Mouse (Mus musculus): ENCODE results near the gene Chchd6.

Gene Chchd6

DNA sequence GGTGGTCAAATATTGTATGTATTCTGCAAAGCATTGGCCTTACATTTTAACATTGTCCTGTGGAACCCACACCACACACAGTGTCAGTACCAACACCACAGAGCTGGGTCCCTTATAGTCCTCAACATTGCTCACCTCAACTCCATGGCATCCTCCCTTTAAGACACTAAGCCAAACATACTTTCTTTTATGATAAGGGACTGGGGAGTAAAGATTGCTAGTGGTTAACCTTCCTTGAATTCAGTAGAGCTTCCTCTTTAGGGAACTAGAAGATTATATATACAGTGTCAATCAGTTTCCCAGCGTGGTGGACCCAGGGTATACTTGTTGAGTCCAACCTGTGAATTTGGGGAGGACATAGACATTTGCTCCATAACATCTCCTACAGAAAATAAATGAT, 105.9 kb downstream of the Chchd6 start:
- Histone ChIP-seq H3K4me3 (replicated peaks; ENCODE audit: low read length) (no peak overlapping the region), H3K27me3 (ENCODE audit: insufficient read depth, low read length) (no peaks in the 10 kb centered on the region), H3K4me1 (replicated peaks; ENCODE audit: low read depth, low read length) (no peaks in the 10 kb centered on the region), H3K9me3 (ENCODE audit: low read length) (no peaks in the 10 kb centered on the region), H3K36me3 (ENCODE audit: insufficient read depth, low read length) (no peaks in the 10 kb centered on the region)
- TF ChIP-seq NANOG (IDR thresholded peaks at IDR 0.05; ENCODE audit: borderline replicate concordance, low read length) (no peak), POU5F1 (IDR thresholded peaks at IDR 0.05; ENCODE audit: borderline replicate concordance, low read length) (no peak), CTCF (conservative IDR thresholded peaks at IDR 0.05; ENCODE audit: low read length) (no peak)

DNA sequence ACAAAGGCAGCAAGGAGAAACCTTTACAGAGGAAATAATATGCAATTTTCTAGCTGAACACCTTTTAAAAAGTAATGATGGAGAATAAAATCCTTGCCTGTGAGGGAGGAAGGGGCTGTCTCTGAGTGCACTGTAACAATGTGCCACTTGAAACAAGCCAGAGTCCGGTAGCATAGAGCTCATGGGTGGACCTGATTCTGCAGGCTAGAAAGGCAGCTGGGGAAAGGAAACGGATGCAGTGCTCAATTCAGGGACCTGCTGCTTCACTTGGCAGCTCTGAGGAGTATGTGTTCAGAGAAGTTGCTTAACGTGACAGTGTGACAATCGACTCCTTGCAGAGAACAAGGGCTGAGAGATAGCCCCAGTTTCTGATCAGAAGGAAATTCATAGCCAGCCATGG, 109.4 kb downstream of the Chchd6 start:
- TF ChIP-seq CTCF (conservative IDR thresholded peaks at IDR 0.05; ENCODE audit: low read length) (no peak), NANOG (IDR thresholded peaks at IDR 0.05; ENCODE audit: borderline replicate concordance, low read length) (no peak), POU5F1 (IDR thresholded peaks at IDR 0.05; ENCODE audit: borderline replicate concordance, low read length) (no peak)
- Histone ChIP-seq H3K27me3 (ENCODE audit: insufficient read depth, low read length) (no peaks in the 10 kb centered on the region), H3K9me3 (ENCODE audit: low read length) (no peaks in the 10 kb centered on the region), H3K4me1 (replicated peaks; ENCODE audit: low read depth, low read length) (no peaks in the 10 kb centered on the region), H3K4me3 (replicated peaks; ENCODE audit: low read length) (no peak overlapping the region), H3K36me3 (ENCODE audit: insufficient read depth, low read length) (no peaks in the 10 kb centered on the region)

DNA sequence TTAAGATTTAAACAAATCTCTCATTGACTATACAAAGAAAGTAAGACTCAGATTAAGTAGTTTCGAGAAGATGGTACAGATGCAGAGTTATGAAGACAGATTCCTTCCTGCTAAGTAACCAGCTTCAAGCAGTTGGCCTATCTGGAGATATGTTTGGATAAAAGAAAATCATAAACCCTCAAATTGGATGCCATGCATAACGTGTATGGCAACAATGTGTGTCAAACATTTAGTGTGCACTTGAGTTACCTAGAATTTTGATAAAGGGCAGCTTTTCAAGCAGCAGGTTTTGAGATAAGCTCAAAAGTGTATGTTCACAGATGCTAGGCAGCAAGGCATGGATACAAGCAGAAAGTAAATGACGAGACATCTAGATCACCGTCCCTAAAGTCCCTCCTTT, 114.3 kb downstream of the Chchd6 start:
- Histone ChIP-seq H3K4me3 (replicated peaks; ENCODE audit: low read length) (no peak overlapping the region), H3K9me3 (ENCODE audit: low read length) (no peaks in the 10 kb centered on the region), H3K27me3 (ENCODE audit: insufficient read depth, low read length) (no peaks in the 10 kb centered on the region), H3K36me3 (ENCODE audit: insufficient read depth, low read length) (no peaks in the 10 kb centered on the region), H3K4me1 (replicated peaks; ENCODE audit: low read depth, low read length) (no peaks in the 10 kb centered on the region)
- TF ChIP-seq POU5F1 (IDR thresholded peaks at IDR 0.05; ENCODE audit: borderline replicate concordance, low read length) (no peak), NANOG (IDR thresholded peaks at IDR 0.05; ENCODE audit: borderline replicate concordance, low read length) (no peak), CTCF (conservative IDR thresholded peaks at IDR 0.05; ENCODE audit: low read length) (no peak)

DNA sequence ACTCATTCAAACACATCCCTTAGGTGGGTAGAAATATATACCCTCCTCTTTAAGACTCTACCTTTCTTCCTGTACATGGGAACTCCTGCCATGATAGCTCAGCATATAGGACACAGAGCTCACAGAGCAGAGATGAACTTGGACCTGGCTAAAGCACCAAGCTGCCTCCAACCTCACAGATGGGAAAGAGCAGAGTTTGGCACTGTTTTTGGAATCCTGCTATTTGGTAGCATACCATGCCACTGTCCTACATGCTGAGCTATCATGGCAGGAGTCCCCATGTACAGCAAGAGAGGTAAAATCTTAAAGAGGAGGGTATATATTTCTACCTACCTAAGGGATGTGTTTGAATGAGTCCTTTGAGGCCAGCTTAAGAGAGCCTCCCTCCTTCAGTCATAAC, 127.5 kb downstream of the Chchd6 start:
- H3K4me3 ChIP-seq (replicated peaks; ENCODE audit: low read length): no peak overlapping the region
- TF ChIP-seq POU5F1 (IDR thresholded peaks at IDR 0.05; ENCODE audit: borderline replicate concordance, low read length) (no peak), NANOG (IDR thresholded peaks at IDR 0.05; ENCODE audit: borderline replicate concordance, low read length) (no peak), CTCF (conservative IDR thresholded peaks at IDR 0.05; ENCODE audit: low read length) (no peak)
- no peaks in the 10 kb centered on the region for H3K36me3 ChIP-seq (ENCODE audit: insufficient read depth, low read length)
- no peaks in the 10 kb centered on the region for H3K9me3 ChIP-seq (ENCODE audit: low read length)
- H3K4me1 ChIP-seq (replicated peaks; ENCODE audit: low read depth, low read length): no peaks in the 10 kb centered on the region
- H3K27me3 ChIP-seq (ENCODE audit: insufficient read depth, low read length): no peaks in the 10 kb centered on the region

DNA sequence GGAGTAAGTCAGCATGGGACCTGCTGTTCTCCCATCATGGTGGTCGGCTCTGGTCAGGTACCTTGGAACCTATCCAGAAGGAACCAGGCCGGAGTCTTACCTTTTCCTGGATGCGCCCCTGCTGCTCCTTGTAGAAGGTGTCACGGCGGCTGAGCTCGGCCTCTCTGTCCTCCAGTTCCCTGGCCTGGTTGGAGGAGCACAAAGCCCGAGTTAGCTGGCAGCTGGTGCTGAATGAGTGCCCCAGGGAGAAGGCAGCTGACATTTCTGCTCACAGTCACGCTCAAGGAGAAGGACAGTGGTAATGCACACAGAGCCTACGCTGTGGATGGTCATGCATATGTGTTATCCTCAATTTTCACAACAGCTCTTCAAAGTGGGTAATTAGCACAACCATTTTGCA, 128.2 kb downstream of the Chchd6 start:
- H3K36me3 ChIP-seq (ENCODE audit: insufficient read depth, low read length): no peaks in the 10 kb centered on the region
- H3K27me3 ChIP-seq (ENCODE audit: insufficient read depth, low read length): no peaks in the 10 kb centered on the region
- no peaks in the 10 kb centered on the region for H3K4me1 ChIP-seq (replicated peaks; ENCODE audit: low read depth, low read length)
- H3K4me3 ChIP-seq (replicated peaks; ENCODE audit: low read length): no peak overlapping the region
- H3K9me3 ChIP-seq (ENCODE audit: low read length): no peaks in the 10 kb centered on the region
- TF ChIP-seq NANOG (IDR thresholded peaks at IDR 0.05; ENCODE audit: borderline replicate concordance, low read length) (no peak), CTCF (conservative IDR thresholded peaks at IDR 0.05; ENCODE audit: low read length) (no peak), POU5F1 (IDR thresholded peaks at IDR 0.05; ENCODE audit: borderline replicate concordance, low read length) (no peak)

DNA sequence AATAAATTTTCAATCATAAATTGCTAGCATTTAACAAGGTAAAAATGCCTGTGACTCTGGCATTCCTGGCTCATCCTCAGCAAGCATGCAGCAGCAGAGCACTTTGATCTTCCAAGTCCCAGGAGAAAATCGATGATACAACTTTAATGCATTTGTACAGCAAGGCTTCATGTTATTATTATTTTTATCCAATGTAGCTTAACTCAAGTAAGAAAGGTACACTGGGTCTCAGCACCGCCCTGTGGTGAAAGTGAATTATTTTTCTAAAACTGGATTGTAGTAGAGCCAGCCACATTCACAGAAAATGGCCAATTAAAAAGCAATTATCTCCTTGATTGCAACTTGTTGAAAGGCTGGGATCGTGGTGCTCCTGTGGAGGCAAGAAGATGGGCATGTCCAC, 128.6 kb downstream of the Chchd6 start:
- Histone ChIP-seq H3K27me3 (ENCODE audit: insufficient read depth, low read length) (no peaks in the 10 kb centered on the region), H3K9me3 (ENCODE audit: low read length) (no peaks in the 10 kb centered on the region), H3K4me3 (replicated peaks; ENCODE audit: low read length) (no peak overlapping the region), H3K4me1 (replicated peaks; ENCODE audit: low read depth, low read length) (no peaks in the 10 kb centered on the region), H3K36me3 (ENCODE audit: insufficient read depth, low read length) (no peaks in the 10 kb centered on the region)
- no peak for TF ChIP-seq CTCF (conservative IDR thresholded peaks at IDR 0.05; ENCODE audit: low read length)
- TF ChIP-seq POU5F1 (IDR thresholded peaks at IDR 0.05; ENCODE audit: borderline replicate concordance, low read length): no peak
- TF ChIP-seq NANOG (IDR thresholded peaks at IDR 0.05; ENCODE audit: borderline replicate concordance, low read length): no peak

DNA sequence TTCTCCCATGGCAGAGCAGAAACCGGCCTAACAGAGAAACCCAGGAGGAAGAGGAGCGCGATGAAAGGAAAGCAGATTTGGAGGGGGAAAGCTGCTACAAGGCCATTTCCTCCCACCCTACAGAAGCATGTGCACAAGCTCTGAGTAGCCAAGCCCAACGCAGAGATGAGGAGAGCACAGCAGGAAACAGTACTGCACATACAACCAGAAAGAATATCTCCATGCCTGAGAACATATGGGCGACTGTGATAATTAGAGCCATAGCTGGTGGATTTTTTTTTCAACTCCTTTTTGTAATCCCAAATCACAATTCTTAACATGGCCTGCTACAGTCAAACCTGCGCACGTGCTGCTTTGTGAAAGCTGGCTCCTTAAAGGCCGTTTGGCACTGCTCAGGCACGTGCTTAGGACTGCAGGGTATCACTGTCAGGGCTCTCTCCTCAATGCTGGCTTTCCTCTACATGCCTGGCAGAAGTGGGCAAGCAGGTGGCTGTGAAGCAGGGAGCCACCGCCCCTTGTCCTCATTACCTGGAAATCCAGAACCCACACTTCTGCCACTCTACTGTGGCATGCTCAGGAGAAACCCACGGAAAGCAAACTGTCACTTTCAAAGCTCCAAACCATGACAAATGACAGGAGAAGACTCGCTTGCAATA, 129.3 kb downstream of the Chchd6 start:
- Histone ChIP-seq H3K9me3 (ENCODE audit: low read length) (no peaks in the 10 kb centered on the region), H3K4me3 (replicated peaks; ENCODE audit: low read length) (no peak overlapping the region), H3K27me3 (ENCODE audit: insufficient read depth, low read length) (no peaks in the 10 kb centered on the region), H3K4me1 (replicated peaks; ENCODE audit: low read depth, low read length) (no peaks in the 10 kb centered on the region), H3K36me3 (ENCODE audit: insufficient read depth, low read length) (no peaks in the 10 kb centered on the region)
- TF ChIP-seq CTCF (conservative IDR thresholded peaks at IDR 0.05; ENCODE audit: low read length): no peak

DNA sequence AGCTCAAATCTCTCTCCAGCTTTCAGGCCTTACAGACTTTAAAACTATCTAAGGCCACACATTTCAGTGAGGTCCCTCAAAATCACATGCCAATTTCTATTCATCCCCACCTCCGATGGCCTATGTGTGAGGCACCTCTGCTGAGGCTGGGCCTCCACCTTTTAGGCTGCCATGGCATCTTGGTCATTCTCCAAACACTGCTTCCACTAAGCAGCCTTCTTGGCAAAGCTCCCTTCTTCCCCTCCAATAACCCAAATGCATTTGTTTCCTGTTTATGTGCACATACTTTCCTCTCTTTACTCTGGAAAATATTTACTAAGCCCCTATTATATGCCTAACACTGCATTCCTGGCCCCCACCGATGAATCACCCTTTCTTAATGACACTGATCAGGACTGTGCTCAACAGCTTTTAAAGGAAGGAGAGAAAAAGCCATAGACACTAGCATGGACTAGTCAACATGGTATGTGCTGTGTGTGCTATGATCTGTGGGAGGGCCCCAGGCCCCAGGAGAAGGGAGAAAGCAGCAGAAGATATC, 133.2 kb downstream of the Chchd6 start:
- no peaks in the 10 kb centered on the region for H3K9me3 ChIP-seq (ENCODE audit: low read length)
- no peaks in the 10 kb centered on the region for H3K36me3 ChIP-seq (ENCODE audit: insufficient read depth, low read length)
- H3K27me3 ChIP-seq (ENCODE audit: insufficient read depth, low read length): no peaks in the 10 kb centered on the region
- H3K4me1 ChIP-seq (replicated peaks; ENCODE audit: low read depth, low read length): no peaks in the 10 kb centered on the region
- TF ChIP-seq NANOG (IDR thresholded peaks at IDR 0.05; ENCODE audit: borderline replicate concordance, low read length) (no peak), POU5F1 (IDR thresholded peaks at IDR 0.05; ENCODE audit: borderline replicate concordance, low read length) (no peak), CTCF (conservative IDR thresholded peaks at IDR 0.05; ENCODE audit: low read length) (no peak)
- H3K4me3 ChIP-seq (replicated peaks; ENCODE audit: low read length): no peak overlapping the region

All from E14TG2a.4 (cell line).